In the genomic region with DNA sequence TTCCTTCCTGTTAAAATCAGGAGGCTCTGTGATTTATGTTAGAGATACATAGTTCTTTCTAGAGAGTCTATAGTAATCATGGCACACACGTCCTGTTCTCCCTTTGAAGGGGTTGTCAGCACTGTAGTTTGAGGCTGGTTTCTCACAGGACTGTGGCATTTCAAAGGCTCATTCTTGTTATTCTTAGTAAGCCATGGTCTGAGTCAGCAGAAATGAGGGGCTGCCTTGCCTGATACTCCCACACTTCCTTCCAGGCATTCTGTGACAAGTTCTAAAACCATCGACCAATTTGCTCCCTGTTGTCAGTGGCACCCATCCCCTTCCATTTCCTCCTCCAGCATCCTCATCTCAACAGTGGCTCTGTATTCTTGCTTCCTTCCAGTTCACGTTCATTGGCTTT, we compare ENCODE assay signal across 29 mouse cellular contexts.
A peak's percentile ranks its signal among the peaks of the same experiment; 100 is the strongest.
DNase-seq lines count a peak whose midpoint lies in the region; ATAC-seq and TF ChIP-seq lines count a peak whose summit lies in the region.
"Had no signal": no experiment of that assay in that cellular context is flagged by ENCODE, and none has a peak within 500 bp of the region (broad histone marks: within the 10 kb centered on the region; RNA-seq: fewer than 3 reads in every experiment).

No protein-coding gene starts in this region.

- in situ Hi-C loops in CH12.LX (cut with MboI; ENCODE audit: low pct_ligation_motif_present, low pct_unique_long_range_greater_than_20kb, low sequenced_read_pairs), result no loop called here

- H3K27ac ChIP-seq in kidney, embryonic 15.5 days, result no peak overlapping the region
- no peak overlapping the region for H3K27ac ChIP-seq in left cerebral cortex, adult 2 months
- H3K27ac ChIP-seq in CH12.LX (ENCODE audit: insufficient read depth, low read depth), result no peak overlapping the region
- no peak overlapping the region for H3K27ac ChIP-seq in forebrain, embryonic 13.5 days
- H3K27ac ChIP-seq: embryonic facial prominence, embryonic 10.5 days; embryonic facial prominence, embryonic 15.5 days; forebrain, embryonic 12.5 days; heart, embryonic 13.5 days; layer of hippocampus, adult 2 months; limb, embryonic 13.5 days; liver, embryonic 14.5 days; lung, embryonic 15.5 days; midbrain, embryonic 12.5 days; neural tube, embryonic 12.5 days; stomach, embryonic 15.5 days had no signal

- ATAC-seq in kidney, embryonic 15.5 days (replicated peaks; ENCODE audit: low FRiP score), result peak; percentile 58; the same call in 1 of the 2 replicates
- ATAC-seq in hematopoietic stem cell, adult 5-6 weeks (replicated peaks in 1 of 2; ENCODE audit: insufficient read depth in 1 of 2, low FRiP score in 2 of 2, low TSS enrichment in 1 of 2, low read depth in 1 of 2, poor library complexity in 2 of 2, severe bottlenecking in 2 of 2), result peak; percentile 12 to 17; a peak in 1 of 4 replicates
- no peak for ATAC-seq in forebrain, embryonic 13.5 days
- ATAC-seq: hindbrain, embryonic 16.5 days had no signal

- WGBS in kidney, embryonic 15.5 days, result 23% methylated on average over 3 of the region's 3 CpGs
- 73% methylated on average over 3 of the region's 3 CpGs for WGBS in forebrain, embryonic 13.5 days

- H3K4me1 ChIP-seq in kidney, embryonic 15.5 days, result no peaks in the 10 kb centered on the region
- no peaks in the 10 kb centered on the region; a peak in 1 of 4 replicates for H3K4me1 ChIP-seq in CH12.LX (ENCODE audit: control insufficient read depth in 1 of 2, insufficient read depth in 2 of 2)
- H3K4me1 ChIP-seq in forebrain, embryonic 13.5 days, result no peaks in the 10 kb centered on the region
- H3K4me1 ChIP-seq: embryonic facial prominence, embryonic 10.5 days; embryonic facial prominence, embryonic 15.5 days; forebrain, embryonic 12.5 days; heart, embryonic 13.5 days; limb, embryonic 13.5 days; lung, embryonic 15.5 days; midbrain, embryonic 12.5 days; neural tube, embryonic 12.5 days; stomach, embryonic 15.5 days had no signal

- intact Hi-C loops in left cerebral cortex, postnatal 25 days (cut with DNase I), result no loop called here
- intact Hi-C loops in left cerebral cortex, adult 2 months (cut with DNase I), result no loop called here

- TF ChIP-seq CTCF in left cerebral cortex, adult 2 months (IDR thresholded peaks at IDR 0.05), result no peak
- TF ChIP-seq CTCF in CH12.LX (conservative IDR thresholded peaks at IDR 0.05 in 1 of 2, IDR thresholded peaks at IDR 0.05 in 1 of 2; ENCODE audit: low read depth in 2 of 2, low read length in 2 of 2), result no peak

- dilution Hi-C loops in CH12.LX (cut with MboI; ENCODE audit: extremely low pct_ligation_motif_present, extremely low pct_unique_long_range_greater_than_20kb, low sequenced_read_pairs), result no loop called here

- no peak for TF ChIP-seq RAD21 in CH12.LX (IDR thresholded peaks at IDR 0.05; ENCODE audit: low read depth, low read length)

- no peak for TF ChIP-seq EP300 in CH12.LX (IDR thresholded peaks at IDR 0.05; ENCODE audit: low read length)

- no peaks in the 10 kb centered on the region for H3K36me3 ChIP-seq in kidney, embryonic 15.5 days
- no peaks in the 10 kb centered on the region for H3K36me3 ChIP-seq in CH12.LX (replicated peaks in 1 of 2; ENCODE audit: control insufficient read depth in 1 of 2, insufficient read depth in 1 of 2, low read length in 1 of 2)
- no peaks in the 10 kb centered on the region for H3K36me3 ChIP-seq in forebrain, embryonic 13.5 days (ENCODE audit: poor library complexity, severe bottlenecking)
- H3K36me3 ChIP-seq: embryonic facial prominence, embryonic 10.5 days; embryonic facial prominence, embryonic 15.5 days; forebrain, embryonic 12.5 days; heart, embryonic 13.5 days; limb, embryonic 13.5 days; lung, embryonic 15.5 days; midbrain, embryonic 12.5 days; neural tube, embryonic 12.5 days; stomach, embryonic 15.5 days had no signal

- H3K9ac ChIP-seq in kidney, embryonic 15.5 days, result no peak overlapping the region
- H3K9ac ChIP-seq in CH12.LX (ENCODE audit: insufficient read depth, low read depth), result no peak overlapping the region
- no peak overlapping the region for H3K9ac ChIP-seq in forebrain, embryonic 13.5 days
- H3K9ac ChIP-seq: embryonic facial prominence, embryonic 15.5 days; forebrain, embryonic 12.5 days; heart, embryonic 13.5 days; limb, embryonic 13.5 days; liver, embryonic 14.5 days; lung, embryonic 15.5 days; midbrain, embryonic 12.5 days; neural tube, embryonic 12.5 days; stomach, embryonic 15.5 days had no signal

- no peak for DNase-seq in kidney, postnatal 4 days
- DNase-seq in left cerebral cortex, postnatal 25 days (ENCODE audit: low spot score in 2 of 2), result peak; percentile 3 to 65
- no peak for DNase-seq in left cerebral cortex, adult 2 months (ENCODE audit: extremely low spot score in 1 of 2, low spot score in 2 of 2)
- no peak for DNase-seq in CH12.LX (ENCODE audit: extremely low read depth)
- DNase-seq in thymus, adult 18-20 months, result no peak
- DNase-seq: adrenal gland, postnatal 14 days; cerebellum, adult 2 months; cerebellum, postnatal 14 days; gastrocnemius, postnatal 10 days; heart, postnatal 10 days; kidney, adult 18-20 months; kidney, postnatal 14 days; thymus, postnatal 25 days had no signal

- H3K4me3 ChIP-seq in kidney, embryonic 15.5 days (replicated peaks), result no peak overlapping the region
- H3K4me3 ChIP-seq in left cerebral cortex, adult 2 months, result no peak overlapping the region
- H3K4me3 ChIP-seq in CH12.LX (replicated peaks in 1 of 3; ENCODE audit: low read depth in 2 of 3, low read length in 2 of 3, poor library complexity in 1 of 3), result no peak overlapping the region
- H3K4me3 ChIP-seq in forebrain, embryonic 13.5 days, result no peak overlapping the region
- H3K4me3 ChIP-seq: embryonic facial prominence, embryonic 10.5 days; embryonic facial prominence, embryonic 15.5 days; forebrain, embryonic 12.5 days; heart, embryonic 13.5 days; layer of hippocampus, adult 2 months; limb, embryonic 13.5 days; lung, embryonic 15.5 days; midbrain, embryonic 12.5 days; myocyte; neural tube, embryonic 12.5 days; stomach, embryonic 15.5 days had no signal

- no peaks in the 10 kb centered on the region for H3K79me2 ChIP-seq in CH12.LX (replicated peaks; ENCODE audit: control insufficient read depth, extremely low read depth, insufficient read depth, poor library complexity, severe bottlenecking)

- no peak for TF ChIP-seq POLR2A in CH12.LX (IDR thresholded peaks at IDR 0.05; ENCODE audit: low read depth, low read length)

- no peaks in the 10 kb centered on the region for H3K27me3 ChIP-seq in kidney, embryonic 15.5 days
- H3K27me3 ChIP-seq in CH12.LX (replicated peaks), result no peaks in the 10 kb centered on the region
- H3K27me3 ChIP-seq in forebrain, embryonic 13.5 days, result no peaks in the 10 kb centered on the region
- H3K27me3 ChIP-seq: embryonic facial prominence, embryonic 15.5 days; forebrain, embryonic 12.5 days; heart, embryonic 13.5 days; limb, embryonic 13.5 days; lung, embryonic 15.5 days; midbrain, embryonic 12.5 days; neural tube, embryonic 12.5 days; stomach, embryonic 15.5 days had no signal

- H3K4me2 ChIP-seq in kidney, embryonic 15.5 days, result no peak overlapping the region
- H3K4me2 ChIP-seq in CH12.LX (ENCODE audit: insufficient read depth, low read depth, poor library complexity, severe bottlenecking), result no peak overlapping the region
- no peak overlapping the region for H3K4me2 ChIP-seq in forebrain, embryonic 13.5 days
- H3K4me2 ChIP-seq: embryonic facial prominence, embryonic 15.5 days; forebrain, embryonic 12.5 days; heart, embryonic 13.5 days; limb, embryonic 13.5 days; lung, embryonic 15.5 days; midbrain, embryonic 12.5 days; neural tube, embryonic 12.5 days; stomach, embryonic 15.5 days had no signal

- H3K9me3 ChIP-seq in kidney, embryonic 15.5 days (replicated peaks), result no peaks in the 10 kb centered on the region
- no peaks in the 10 kb centered on the region for H3K9me3 ChIP-seq in CH12.LX (replicated peaks; ENCODE audit: low read length)
- no peaks in the 10 kb centered on the region for H3K9me3 ChIP-seq in forebrain, embryonic 13.5 days (replicated peaks)
- H3K9me3 ChIP-seq: embryonic facial prominence, embryonic 10.5 days; embryonic facial prominence, embryonic 15.5 days; forebrain, embryonic 12.5 days; heart, embryonic 13.5 days; limb, embryonic 13.5 days; lung, embryonic 15.5 days; midbrain, embryonic 12.5 days; neural tube, embryonic 12.5 days; stomach, embryonic 15.5 days had no signal

TF ChIP-seq in CH12.LX, 34 proteins besides CTCF, POLR2A, EP300 and RAD21:
- TF ChIP-seq HCFC1 (IDR thresholded peaks at IDR 0.05; ENCODE audit: low read depth, low read length) (no peak), MAFK (IDR thresholded peaks at IDR 0.05; ENCODE audit: insufficient replicate concordance, low read length) (0 out of 2 replicates have a peak, but pooled peaks have one; percentile 18)

Comparison
In these comparisons a context has a peak if more than half of its experiments do, and no peak if none do; other contexts are left out.
1. DNase-seq: peak in left cerebral cortex, postnatal 25 days (2 of 2); none in kidney, postnatal 4 days (0 of 2), left cerebral cortex, adult 2 months (0 of 2), CH12.LX (single experiment) and thymus, adult 18-20 months (0 of 2).